Mouse (Mus musculus) intestine, postnatal 0 days (tissue): ENCODE data around the gene Deaf1. TPM values are rescaled to one million over a fixed set of nuclear protein-coding genes. Genes with fewer than 3 reads are reported as not detected.

Experiments
- ATAC-seq: fragments of 200-750 bp; cut with Nextera tagmentation; 2 replicates; pipeline ENCODE4 v1.8.0; 2017; ENCODE audit warnings: mild to moderate bottlenecking, moderate TSS enrichment, moderate library complexity
- H3K27ac ChIP-seq: fragments of 300-500 bp; sonication (generic); 2 replicates; pipeline ENCODE4 v1.5.1; 2014; ENCODE audit warnings: mild to moderate bottlenecking, low read depth, low read length, moderate library complexity
- H3K27me3 ChIP-seq: fragments of 300-500 bp; sonication (generic); replicated peaks from 2 replicates; pipeline ENCODE4 v1.6.1; 2014; ENCODE audit warnings: low read length, mixed read lengths; ENCODE audit not compliant: control insufficient read depth, insufficient read depth
- H3K36me3 ChIP-seq: fragments of 300-500 bp; sonication (generic); 2 replicates; pipeline ENCODE4 v1.6.1; 2014; ENCODE audit warnings: mild to moderate bottlenecking, moderate library complexity; ENCODE audit not compliant: control insufficient read depth, insufficient read depth
- H3K4me1 ChIP-seq: fragments of 300-500 bp; sonication (generic); replicated peaks from 2 replicates; pipeline ENCODE4 v1.6.1; 2014; ENCODE audit warnings: antibody characterized with exemption, low read length, mixed read lengths; ENCODE audit not compliant: control insufficient read depth, insufficient read depth
- H3K4me2 ChIP-seq: fragments of 300-500 bp; sonication (generic); replicated peaks from 2 replicates; pipeline ENCODE4 v1.6.1; 2014; ENCODE audit warnings: low read depth, mild to moderate bottlenecking, moderate library complexity
- H3K4me3 ChIP-seq: fragments of 300-500 bp; sonication (generic); 2 replicates; pipeline ENCODE4 v1.5.1; 2014; ENCODE audit warnings: low read depth, low read length
- H3K9ac ChIP-seq: fragments of 300-500 bp; sonication (generic); 2 replicates; pipeline ENCODE4 v1.6.1; 2014; ENCODE audit warnings: mild to moderate bottlenecking, low read depth, low read length
- H3K9me3 ChIP-seq: fragments of 300-500 bp; sonication (generic); 2 replicates; pipeline ENCODE4 v1.6.1; 2016; ENCODE audit warnings: mixed run types; ENCODE audit not compliant: control insufficient read depth
- CTCF ChIP-seq: sonication (generic); IDR thresholded peaks from 2 replicates; pipeline ENCODE4 v1.5.1; 2016; ENCODE audit warnings: low read depth, mild to moderate bottlenecking, control low read depth, antibody characterized with exemption, moderate library complexity
- WGBS: fragments of 180-500 bp; shearing (Covaris S2); extraction: QIAGEN DNeasy Blood & Tissue Kit; methylation state at CpG from one replicate; pipeline ENCODE4 v1.1.7; 2014; 5-methylcytosine and 5-hydroxymethylcytosine counted together
- polyA plus RNA-seq: library from polyadenylated mRNA; unstranded; fragments of >200 nt; fragmentation: Nextera tagmentation; extraction: Ambion mirVana; gene quantifications from 2 replicates; pipeline ENCODE4 v1.2.1, GENCODE M21; 2015

The Deaf1 gene
- polyA plus RNA-seq, 1 experiment from 2014 or later, result 52.8 TPM

GRCm38 (mm10) chr7:141288042-141288441 lies 39.4 kb downstream of the Deaf1 start:
- Histone ChIP-seq H3K4me2 (no peak overlapping the region), H3K36me3 (no peaks in the 10 kb centered on the region), H3K9ac (no peak overlapping the region), H3K4me3 (no peak overlapping the region), H3K9me3 (no peaks in the 10 kb centered on the region), H3K4me1 (peaks cover 5% of the 10 kb centered on the region; the same call in 1 of the 2 replicates), H3K27me3 (peaks cover 20% of the 10 kb centered on the region), H3K27ac (no peak overlapping the region)
- TF ChIP-seq CTCF, result no peak
- 81% methylated on average over 3 of the region's 3 CpGs for WGBS
- no peak for ATAC-seq

DNA sequence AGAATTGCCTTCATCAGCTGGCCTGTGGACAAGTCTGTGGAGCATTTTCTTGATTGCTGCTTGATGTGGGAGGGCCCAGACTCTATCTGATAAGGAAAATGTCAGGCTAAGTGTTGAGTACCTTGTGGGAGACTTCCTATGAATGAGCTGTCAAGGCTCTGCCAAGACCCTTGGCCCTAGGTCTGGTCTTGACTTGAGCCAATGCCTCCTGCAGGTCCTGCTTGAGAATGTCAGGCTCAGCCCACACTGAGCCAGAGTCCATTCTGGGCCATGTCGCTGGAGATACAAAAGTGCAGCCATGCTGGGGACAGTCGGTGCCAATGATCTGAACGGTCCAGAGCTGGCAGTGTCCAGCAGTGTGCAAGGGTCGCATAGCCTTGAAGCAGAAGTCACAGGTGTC lies 44.7 kb downstream of the Deaf1 start:
- Histone ChIP-seq H3K36me3 (no peaks in the 10 kb centered on the region), H3K27ac (no peak overlapping the region), H3K4me3 (no peak overlapping the region), H3K9me3 (no peaks in the 10 kb centered on the region), H3K27me3 (no peaks in the 10 kb centered on the region), H3K4me1 (0 out of 2 replicates have a peak, but pooled peaks cover 6% of the 10 kb centered on the region), H3K4me2 (no peak overlapping the region), H3K9ac (no peak overlapping the region)
- TF ChIP-seq CTCF, result no peak
- WGBS, result 81% methylated on average over 4 of the region's 4 CpGs
- no peak for ATAC-seq

DNA sequence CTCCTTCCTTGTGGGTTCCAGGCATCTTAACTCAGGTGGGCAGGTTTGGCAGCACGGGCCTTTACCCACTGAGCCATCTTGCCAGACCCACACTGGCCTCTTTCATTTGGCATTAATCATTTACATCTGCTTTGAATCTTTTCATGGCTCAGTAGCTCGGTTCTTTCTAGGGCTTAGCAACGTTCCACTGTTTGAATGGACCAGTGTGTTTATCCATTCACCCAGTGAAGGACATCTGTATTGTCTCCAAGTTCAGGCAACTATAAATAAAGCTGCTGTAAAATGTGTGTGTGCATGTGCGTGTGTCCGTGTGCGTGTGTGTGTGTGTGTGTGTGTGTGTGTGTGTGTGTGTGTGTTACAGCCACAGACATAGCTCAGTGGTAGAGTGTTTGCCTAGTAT lies 46.0 kb downstream of the Deaf1 start:
- ATAC-seq, result no peak
- Histone ChIP-seq H3K27me3 (no peaks in the 10 kb centered on the region), H3K4me1 (0 out of 2 replicates have a peak, but pooled peaks cover 6% of the 10 kb centered on the region)

GRCm38 (mm10) chr7:141278766-141279590 lies 48.5 kb downstream of the Deaf1 start, which contains the start of gene Sct:
TSS of gene Sct (minus strand) at chr7:141279133.
- peak within 1 kb of the TSS; percentile 93 for H3K27ac ChIP-seq
- 3% methylated on average over 46 of the region's 46 CpGs for WGBS
- H3K36me3 ChIP-seq, result no peaks in the 10 kb centered on the region; the same call in 1 of the 2 replicates
- TF ChIP-seq CTCF, result peak; percentile 82
- no peaks in the 10 kb centered on the region for H3K27me3 ChIP-seq
- 0 out of 2 replicates have a peak, but pooled peaks cover 6% of the 10 kb centered on the region for H3K4me1 ChIP-seq
- H3K4me3 ChIP-seq, result peak within 1 kb of the TSS; percentile 45
- H3K9ac ChIP-seq, result peak within 1 kb of the TSS; percentile 60
- H3K4me2 ChIP-seq, result peak within 1 kb of the TSS; percentile 97
- peak; percentile 31 for ATAC-seq
- no peaks in the 10 kb centered on the region for H3K9me3 ChIP-seq

More for the DNA sequence above, 46.0 kb downstream of the Deaf1 start:
- no peaks in the 10 kb centered on the region for H3K36me3 ChIP-seq
- no peak overlapping the region for H3K9ac ChIP-seq
- H3K4me3 ChIP-seq, result no peak overlapping the region
- H3K9me3 ChIP-seq, result no peaks in the 10 kb centered on the region
- no peak overlapping the region for H3K27ac ChIP-seq
- no peak overlapping the region for H3K4me2 ChIP-seq
- TF ChIP-seq CTCF, result no peak
- 58% methylated on average over 6 of the region's 6 CpGs for WGBS

DNA sequence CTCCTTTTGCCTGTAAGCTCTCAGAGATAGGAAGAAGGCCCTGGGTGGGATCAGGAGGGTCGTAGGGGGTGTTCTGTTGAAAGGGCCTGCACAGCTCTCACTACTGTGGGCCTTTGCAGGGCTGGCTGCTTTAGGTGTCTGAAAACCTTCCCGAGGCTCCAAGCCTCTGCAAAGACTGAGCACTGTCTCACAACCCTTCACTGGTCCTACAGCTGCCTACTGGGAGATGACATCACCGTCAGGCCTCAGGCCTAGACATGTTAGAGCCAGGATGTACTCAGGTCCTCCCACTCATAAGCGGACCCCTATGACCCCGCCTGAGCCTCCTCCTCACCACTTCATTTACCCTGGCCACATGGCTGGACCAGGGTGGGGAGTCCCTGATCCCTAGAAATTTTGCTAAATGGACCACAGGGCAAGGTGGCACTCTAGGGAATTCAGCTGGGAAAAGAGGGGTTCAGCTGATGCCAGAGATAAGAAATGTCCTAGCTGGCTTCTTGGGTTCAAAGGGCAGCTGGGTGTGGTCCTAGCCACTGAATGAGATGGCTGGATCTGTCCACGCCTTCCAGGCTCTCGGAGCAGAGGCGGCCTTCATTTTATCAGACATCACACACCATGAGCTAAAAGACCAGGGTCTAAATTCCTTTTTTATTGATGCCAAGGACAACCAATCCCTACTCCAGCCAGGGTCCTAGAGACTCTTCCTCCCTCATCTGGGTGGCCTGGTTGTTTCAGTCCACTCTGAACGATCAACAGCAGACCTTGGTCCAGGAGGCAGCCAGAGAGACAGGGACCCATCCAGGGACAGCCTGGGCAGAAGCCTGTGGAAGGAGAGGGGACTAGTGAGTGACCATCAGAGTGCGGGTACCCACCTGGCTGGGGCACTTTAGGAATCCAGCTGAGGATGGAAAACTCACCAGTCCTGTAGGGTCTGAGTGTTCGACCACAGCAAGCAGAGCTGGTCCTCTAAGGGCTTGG lies 49.5 kb downstream of the Deaf1 start:
- H3K4me2 ChIP-seq, result peak overlapping the region; percentile 97
- no peak for TF ChIP-seq CTCF
- peaks cover 3% of the 10 kb centered on the region; the same call in 1 of the 2 replicates for H3K36me3 ChIP-seq
- H3K27ac ChIP-seq, result peak overlapping the region; percentile 93
- H3K9me3 ChIP-seq, result no peaks in the 10 kb centered on the region
- peak; percentile 48 for ATAC-seq
- WGBS, result 49% methylated on average over 11 of the region's 11 CpGs
- H3K4me1 ChIP-seq, result 0 out of 2 replicates have a peak, but pooled peaks cover 6% of the 10 kb centered on the region
- H3K9ac ChIP-seq, result 0 out of 2 replicates have a peak overlapping the region, but pooled peaks have one; percentile 60
- H3K27me3 ChIP-seq, result no peaks in the 10 kb centered on the region
- peak overlapping the region; percentile 45; the same call in 1 of the 2 replicates for H3K4me3 ChIP-seq
